Mouse (Mus musculus): ENCODE data around the gene Rnf207.
A peak's percentile ranks its signal among the peaks of the same experiment; 100 is the strongest.

Rnf207 gene

GRCm38 (mm10) chr4:152272006-152272405 is 46.8 kb downstream of the Rnf207 start:
- DNase-seq (ENCODE audit: low spot score) = no peak

GRCm38 (mm10) chr4:152271334-152271733 is 47.5 kb downstream of the Rnf207 start:
- DNase-seq (ENCODE audit: low spot score) = no peak

- DNase-seq (ENCODE audit: low spot score) = no peak
Observed at GRCm38 (mm10) chr4:152270599-152270998, 48.2 kb downstream of the Rnf207 start.

GRCm38 (mm10) chr4:152269967-152270366 is 48.8 kb downstream of the Rnf207 start:
- no peak for DNase-seq (ENCODE audit: low spot score)

- no peak for DNase-seq (ENCODE audit: low spot score)
Observed at GRCm38 (mm10) chr4:152267748-152268369, 50.9 kb downstream of the Rnf207 start.

GRCm38 (mm10) chr4:152266236-152266895 is 52.4 kb downstream of the Rnf207 start:
- no peak for DNase-seq (ENCODE audit: low spot score)

GRCm38 (mm10) chr4:152265791-152266190 is 53.0 kb downstream of the Rnf207 start:
- DNase-seq (ENCODE audit: low spot score) = no peak

GRCm38 (mm10) chr4:152264867-152265568 is 53.8 kb downstream of the Rnf207 start:
- no peak for DNase-seq (ENCODE audit: low spot score)

GRCm38 (mm10) chr4:152264177-152264530 is 54.6 kb downstream of the Rnf207 start:
- DNase-seq (ENCODE audit: low spot score) = no peak

- peak; percentile 86 for DNase-seq (ENCODE audit: low spot score)
Observed at GRCm38 (mm10) chr4:152263512-152264176, 55.1 kb downstream of the Rnf207 start.

- no peak for DNase-seq (ENCODE audit: low spot score)
Observed at GRCm38 (mm10) chr4:152263089-152263488, 55.7 kb downstream of the Rnf207 start.

GRCm38 (mm10) chr4:152262187-152262586 is 56.6 kb downstream of the Rnf207 start:
- DNase-seq (ENCODE audit: low spot score) = no peak

- no peak for DNase-seq (ENCODE audit: low spot score)
Observed at GRCm38 (mm10) chr4:152260451-152260850, 58.3 kb downstream of the Rnf207 start.

- no peak for DNase-seq (ENCODE audit: low spot score)
Observed at GRCm38 (mm10) chr4:152257070-152257469, 61.7 kb downstream of the Rnf207 start.
